Mouse (Mus musculus) CD4-positive, CD25-positive, alpha-beta regulatory T cell, adult 2 months (primary cell): ENCODE results near the gene Gpn3.

Experiments
- DNase-seq: peaks from one replicate; pipeline ENCODE4 v3.0.0-alpha.2; 2012; ENCODE audit warnings: low read depth, low spot score

The Gpn3 gene

DNA sequence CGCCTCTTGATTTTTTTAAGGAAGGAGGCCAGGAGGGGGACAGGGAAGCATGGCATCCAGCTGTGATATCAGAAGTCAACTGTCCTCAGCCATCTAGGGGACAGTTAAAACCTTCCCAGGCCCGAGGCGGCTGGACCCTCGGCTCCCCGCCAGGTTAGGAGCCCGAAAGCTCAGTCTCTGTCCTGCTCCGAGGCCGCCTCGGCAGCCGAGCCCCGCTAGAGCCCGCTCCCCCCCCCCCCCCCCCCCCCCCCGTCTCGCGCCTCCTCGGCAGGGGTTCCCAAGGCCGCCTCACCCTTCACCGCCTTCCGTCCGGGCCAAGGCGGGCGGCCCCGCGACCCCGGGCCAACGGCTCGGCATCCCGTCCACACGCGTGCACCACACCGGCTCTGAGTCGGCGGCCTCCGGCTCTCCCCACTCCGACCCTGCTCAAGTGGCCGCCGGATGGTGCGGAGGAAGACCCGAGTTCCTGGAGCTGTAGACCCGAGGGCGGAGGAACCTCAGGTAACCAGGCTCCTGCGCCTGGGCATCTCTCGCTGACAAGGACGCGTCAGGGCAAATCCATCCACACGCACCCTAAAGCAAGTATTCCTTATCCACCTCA lies at the start of gene Gpn3:
Gene Gpn3 (plus strand): TSS at position 286 of the 601 bp plus-strand sequence.
- no peak for DNase-seq

DNA sequence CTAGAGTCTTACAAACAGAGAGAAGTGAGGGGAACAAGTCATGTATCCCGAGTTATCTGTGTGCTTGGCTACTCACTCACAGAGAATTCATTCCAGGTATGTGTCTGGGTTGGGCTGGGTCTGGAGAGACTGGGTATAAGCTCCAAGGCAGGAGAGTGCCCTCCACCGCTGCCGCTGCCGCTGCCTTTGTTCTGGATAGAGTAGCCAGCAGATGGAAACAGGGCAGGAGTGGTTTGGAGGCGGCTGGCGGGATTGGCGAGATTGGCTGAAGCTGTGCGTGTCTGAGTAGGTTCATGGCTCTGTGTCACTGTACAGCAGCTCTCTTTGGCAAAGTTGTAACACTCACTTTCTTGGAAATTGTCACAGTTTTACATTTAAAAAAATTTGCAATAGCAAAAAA lies 48.2 kb upstream of the Gpn3 start:
- no peak for DNase-seq

DNA sequence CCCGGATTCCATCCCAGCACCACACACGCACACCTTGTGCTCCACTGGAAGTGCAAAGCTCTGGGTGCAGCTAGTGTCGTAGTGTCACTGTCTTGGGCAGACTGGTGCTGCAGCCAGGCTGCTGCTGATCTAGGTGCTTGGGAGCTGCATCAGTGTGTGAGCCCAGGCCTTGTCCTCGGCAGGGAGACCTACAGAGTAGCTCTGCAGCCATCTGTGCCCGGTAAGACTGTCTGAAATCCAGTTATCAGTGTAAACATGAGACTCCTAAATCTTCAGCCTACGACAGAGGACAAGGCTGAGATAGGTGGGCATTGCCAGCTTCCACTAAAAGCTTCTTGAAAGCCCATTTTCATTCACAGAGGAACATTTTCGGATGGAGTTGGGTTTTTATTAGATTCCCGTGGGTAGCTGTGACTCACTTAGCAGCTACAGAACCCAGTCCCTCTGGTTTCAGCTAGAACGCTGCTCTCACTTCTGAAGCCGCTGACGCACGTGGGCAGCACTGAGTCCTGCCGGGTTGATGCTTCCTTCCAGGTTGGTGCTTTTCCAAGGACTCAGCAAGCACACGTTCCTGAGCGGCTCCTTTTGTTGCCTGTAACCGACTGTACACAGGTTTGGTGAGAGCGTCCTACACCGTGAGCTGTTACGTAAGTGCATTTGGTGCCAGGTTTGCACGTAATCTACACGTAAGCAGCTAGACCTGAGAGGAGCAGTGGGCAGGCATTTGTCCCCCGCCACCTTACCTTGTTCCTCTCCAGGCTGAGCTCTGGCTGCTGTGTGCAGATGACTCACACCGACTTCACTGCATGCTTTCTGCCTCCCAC lies 46.9 kb upstream of the Gpn3 start:
- no peak for DNase-seq

DNA sequence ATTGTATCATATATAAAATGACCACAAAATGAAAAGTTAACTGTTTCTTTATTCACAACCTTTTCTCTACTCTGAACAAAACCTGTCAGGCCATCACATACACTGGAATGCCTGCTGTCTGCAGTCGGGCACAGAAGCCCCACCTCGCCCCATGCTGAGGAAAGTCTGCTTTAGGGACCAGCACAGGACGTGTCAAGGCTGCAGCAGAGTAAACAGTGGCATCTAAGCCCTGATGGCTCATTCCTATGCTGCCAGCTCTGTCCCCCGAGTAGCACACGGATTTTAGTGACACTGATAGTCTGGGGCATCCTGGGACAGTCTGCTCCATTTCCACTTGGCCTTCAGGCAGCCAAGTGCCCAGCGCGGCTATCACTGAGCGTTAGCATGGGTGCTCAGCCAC lies 46.2 kb upstream of the Gpn3 start:
- no peak for DNase-seq

DNA sequence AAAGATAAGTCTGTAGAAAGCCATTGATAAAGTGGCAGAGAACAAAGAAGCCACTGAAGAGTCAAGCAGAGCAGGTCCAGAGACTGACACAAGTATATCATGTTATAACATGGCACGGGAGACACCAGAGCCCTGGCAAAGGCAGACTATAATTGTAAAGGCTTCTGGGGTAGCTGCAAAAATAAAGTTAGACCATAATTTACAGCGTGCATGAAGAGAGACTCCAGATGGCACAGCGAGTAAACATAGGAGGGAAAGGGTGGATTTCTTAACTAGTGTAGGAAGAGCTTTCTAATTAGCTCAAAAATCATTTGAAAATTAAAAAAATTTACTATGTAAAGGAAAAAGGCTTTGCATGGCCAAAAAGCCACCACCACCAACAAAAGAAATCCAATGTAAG lies 44.4 kb upstream of the Gpn3 start:
- no peak for DNase-seq

DNA sequence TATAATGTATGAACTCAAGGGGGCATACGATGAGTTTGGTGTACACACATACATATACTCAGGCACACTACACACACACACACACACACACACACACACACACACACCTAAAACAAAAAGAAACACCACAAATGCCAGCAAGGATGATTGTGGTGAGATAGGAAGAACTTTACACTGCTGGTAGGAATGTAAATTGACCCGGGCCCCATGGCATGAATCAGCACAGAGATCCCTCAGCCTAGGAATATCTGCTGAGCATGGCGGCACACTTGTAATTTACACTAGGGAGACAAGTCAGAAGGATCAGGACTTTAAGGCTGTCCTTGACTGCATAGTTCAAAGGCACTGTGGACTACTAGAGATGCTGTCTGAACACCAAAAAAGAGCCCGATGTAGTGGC lies 41.4 kb upstream of the Gpn3 start:
- DNase-seq, result no peak

DNA sequence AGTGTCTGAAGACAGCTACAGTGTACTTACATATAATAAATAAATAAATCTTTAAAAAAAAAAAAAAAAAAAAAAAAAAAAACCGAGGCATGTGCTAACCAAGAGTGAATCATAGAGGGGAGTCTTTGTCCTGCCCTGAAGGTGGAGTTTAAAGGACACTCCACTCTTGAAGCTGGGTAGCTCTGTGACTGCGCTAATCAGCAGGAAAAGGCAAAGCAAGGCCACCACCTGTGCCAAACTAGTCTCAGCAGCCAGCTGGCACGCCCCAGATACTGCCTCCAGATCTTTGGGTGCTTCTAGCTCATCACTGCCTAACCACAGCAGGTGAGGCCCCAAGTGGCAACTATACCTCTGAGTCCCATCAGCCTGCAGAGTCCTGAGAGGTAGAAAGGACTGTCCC lies 37.0 kb upstream of the Gpn3 start:
- no peak for DNase-seq

DNA sequence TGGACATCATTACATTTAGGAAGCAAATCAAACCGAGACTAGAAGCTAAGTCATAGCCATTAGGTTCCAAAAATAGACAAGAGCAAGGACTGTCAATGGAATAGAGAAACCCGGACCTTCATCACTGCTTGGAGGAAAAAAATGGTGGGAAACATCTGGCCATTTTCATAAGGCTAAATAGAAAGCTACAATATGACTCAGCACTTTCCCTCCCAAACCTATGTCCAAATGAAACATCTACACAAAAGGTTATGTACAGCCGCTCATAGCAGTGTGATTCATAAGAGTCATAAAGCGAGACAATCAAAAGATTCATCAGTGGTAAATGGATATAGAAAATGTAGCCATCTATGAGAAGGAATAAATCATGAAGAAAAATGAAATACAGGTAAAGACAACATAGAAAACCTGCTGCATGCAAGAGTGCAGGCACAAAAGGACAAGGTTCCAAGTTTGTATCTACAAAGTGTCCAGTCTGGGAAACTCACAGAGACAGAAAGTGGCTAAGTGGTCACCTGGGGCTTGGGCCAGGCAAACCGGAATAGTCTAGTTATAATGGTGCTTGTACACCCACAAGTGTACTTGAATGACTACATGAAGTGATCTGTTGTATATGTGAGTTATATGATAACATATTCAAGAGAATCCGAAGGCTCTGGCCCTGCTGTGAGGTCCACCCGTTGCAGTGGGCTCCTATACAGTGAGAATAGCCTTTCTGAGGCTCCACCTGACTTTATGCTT lies 35.0 kb upstream of the Gpn3 start:
- no peak for DNase-seq

DNA sequence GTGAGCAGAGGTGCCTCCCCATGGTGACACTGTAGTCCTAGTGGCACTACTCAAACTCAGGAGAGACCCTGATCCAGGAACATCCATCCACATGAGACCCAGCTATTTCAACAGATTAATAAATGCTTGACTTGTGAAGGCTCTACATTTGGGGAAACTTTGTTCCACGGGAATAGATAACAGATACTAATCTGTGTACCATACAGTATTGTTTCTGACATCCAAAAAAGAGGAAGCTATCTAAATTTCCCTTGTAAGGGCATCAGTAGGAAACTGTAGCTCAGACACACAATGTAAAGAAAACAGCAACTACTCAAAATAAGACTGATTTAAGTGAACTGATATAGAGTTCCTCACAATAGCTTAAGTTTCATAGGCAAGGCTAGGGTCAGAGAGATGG lies 28.8 kb upstream of the Gpn3 start:
- no peak for DNase-seq

DNA sequence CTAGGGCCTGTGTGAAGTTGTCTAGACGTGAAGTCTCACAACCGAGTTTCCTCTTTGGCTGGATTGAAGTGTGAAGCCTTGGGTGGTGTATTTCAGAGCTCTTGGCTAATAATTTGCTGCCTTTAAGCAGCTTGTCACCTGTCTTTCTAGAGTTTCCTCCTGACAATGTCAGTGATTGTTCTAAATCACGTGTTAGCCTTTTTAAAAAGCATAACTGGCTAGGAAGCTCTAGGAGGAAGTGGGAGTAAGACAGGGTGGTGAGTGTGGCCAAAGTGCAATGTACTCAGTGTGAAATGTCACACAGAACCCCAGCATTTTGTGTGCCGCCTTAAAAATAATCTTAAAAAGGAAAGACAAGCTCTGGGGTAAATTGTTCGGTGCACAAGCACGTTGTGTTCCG lies 27.9 kb upstream of the Gpn3 start:
- DNase-seq, result no peak

DNA sequence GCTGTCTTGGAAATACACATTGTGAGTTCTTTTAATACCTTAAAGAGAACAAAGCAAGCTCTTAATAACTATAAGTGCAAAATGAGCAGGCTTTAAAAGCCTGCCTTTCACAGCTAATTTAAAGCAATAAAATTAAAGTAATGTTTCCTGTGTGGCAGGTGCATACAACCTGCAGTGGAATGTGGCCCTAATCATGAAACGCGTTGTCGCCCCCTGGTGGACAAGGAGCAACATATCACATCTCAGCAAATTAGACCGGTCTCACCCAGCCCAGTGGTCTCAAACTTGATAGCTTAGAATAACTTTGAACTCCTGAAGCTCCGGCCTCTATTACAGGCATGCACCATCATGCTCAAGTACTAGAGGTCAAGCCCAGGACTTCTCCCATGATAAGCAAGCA lies 27.4 kb upstream of the Gpn3 start:
- DNase-seq, result peak; percentile 92

DNA sequence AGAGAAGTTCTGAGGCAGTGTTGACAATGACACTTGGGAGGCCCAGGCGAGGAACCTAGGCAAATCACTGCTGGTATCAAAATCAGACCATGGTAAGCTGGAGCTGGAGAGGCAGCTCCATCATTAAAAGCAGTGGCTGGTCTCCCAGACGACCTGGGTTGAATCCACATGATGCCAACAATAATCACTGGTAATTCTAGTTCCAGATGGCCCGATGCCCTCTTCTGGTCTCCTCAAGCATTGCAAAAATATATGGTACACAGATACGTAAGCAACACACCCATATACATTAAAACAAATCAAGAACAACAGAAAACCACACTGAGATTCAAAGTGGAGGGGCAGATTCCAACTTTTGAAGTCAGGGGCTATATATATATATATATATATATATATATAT lies 25.9 kb upstream of the Gpn3 start:
- DNase-seq, result no peak

DNA sequence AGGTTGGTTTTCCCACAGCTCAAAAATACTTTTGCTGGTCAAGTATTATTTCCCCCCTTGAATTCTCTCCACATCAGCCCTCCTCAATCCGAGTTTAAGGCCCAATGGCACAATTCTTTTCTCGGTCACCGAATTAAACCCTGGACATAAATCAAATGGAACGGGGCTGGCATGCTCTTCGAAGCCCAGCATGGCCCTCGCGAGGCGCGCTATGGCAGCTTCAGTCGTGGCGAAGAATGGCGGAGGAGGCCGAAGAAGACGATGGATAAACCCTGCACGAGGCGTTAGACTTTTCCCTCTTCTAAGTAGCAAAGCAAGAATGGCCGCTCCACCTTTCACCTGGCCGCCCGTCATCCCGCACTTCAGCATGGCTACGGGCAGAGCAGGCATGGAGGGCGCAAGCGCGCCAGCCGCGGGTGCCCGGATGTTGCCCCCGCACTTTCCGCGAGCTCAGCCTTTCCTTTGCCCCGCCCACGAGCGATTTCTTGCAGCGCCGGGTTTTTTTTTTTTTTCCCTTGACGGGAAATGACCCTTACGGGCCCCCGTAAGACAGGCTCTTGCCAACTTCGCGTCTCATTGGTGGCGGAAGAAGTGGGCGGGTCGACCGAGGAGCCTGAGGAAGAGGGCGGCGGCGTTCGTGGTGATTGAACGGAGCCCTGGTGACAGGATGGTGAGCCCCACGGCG lies 17.7 kb upstream of the Gpn3 start, which contains the start of the genes Rad9b and Vps29:
Gene Rad9b (minus strand): TSS at position 427 of the 685 bp plus-strand sequence.
Gene Vps29 (plus strand): TSS at position 563 of the 685 bp plus-strand sequence.
- peak; percentile 100 for DNase-seq

DNA sequence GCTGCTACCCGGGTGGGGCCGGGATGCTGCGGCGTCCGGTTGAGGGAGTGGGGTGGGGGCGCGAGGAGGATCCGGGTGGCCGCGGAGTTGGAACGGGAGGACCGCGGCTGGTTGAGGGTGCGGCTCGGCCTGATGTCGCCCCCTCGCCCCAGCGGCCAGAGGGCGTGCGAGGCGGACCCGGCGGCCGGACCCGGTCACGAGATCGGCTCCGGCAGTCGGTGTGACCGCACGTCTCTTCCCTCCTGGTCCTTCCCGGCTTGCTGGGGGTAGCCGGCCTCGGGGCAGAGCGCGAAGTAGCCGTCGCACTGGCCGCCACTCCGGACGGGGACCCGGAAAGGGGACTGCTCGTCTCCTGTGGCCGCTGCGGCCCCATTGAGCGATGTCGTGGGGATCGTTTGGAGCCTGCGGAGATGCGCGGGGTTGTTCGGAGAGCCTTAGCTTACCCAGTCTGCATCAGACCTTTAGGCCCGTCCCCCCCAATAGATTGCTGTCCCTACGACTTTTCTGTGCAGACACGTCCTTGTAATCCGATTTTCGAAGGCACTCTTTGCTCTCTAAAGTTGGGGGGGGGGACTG lies 17.1 kb upstream of the Gpn3 start:
- DNase-seq, result no peak

DNA sequence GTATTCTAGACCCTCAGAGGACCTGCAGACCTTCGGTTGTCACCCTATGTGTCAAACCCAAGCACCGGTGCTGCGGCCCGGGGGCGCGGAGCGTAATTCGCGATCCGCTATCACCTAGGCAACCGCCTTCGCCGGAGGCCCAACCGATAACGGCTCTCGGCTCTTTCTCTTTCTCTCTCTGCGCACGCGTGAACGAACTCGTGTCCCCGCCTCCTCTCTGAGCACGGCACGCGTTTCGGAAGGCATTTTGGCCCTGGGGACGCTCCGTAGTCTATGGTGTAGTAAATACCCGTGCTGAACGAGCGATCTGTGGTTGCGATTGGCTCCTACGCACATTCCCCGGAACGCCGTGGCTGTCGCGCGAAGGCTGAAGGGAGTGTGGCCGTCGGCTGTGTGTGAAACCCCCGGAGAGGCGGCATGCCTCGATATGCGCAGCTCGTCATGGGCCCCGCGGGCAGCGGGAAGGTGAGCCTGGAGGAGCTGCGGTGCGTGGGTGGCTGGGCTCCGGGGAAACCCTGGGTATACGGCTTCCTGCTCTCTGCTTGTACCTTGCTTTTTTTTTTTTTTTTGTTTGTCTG lies 605 bp downstream of the Gpn3 start, which contains the start of gene Fam216a:
Gene Fam216a (minus strand): TSS at position 173 of the 578 bp plus-strand sequence.
- DNase-seq, result peak; percentile 100

DNA sequence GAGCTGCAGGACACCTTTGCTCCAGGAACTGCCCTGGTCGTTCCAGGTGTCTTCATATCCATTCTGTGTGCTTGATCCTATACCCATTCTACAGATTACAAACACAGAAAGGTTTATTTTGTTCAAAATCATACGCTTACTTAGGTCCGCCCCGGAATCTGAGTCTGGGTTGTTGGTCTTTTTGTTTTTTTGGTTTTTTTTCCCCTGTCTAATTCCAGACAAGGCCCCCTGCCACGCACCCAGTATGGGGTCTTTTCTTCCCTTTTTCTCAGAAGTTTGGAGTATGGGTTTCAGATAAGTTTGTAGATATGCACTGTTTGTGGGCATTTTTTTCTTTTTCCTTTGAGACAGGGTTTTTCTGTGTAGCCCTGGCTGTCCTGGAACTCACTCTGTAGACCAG lies 1.2 kb downstream of the Gpn3 start:
- DNase-seq, result no peak

DNA sequence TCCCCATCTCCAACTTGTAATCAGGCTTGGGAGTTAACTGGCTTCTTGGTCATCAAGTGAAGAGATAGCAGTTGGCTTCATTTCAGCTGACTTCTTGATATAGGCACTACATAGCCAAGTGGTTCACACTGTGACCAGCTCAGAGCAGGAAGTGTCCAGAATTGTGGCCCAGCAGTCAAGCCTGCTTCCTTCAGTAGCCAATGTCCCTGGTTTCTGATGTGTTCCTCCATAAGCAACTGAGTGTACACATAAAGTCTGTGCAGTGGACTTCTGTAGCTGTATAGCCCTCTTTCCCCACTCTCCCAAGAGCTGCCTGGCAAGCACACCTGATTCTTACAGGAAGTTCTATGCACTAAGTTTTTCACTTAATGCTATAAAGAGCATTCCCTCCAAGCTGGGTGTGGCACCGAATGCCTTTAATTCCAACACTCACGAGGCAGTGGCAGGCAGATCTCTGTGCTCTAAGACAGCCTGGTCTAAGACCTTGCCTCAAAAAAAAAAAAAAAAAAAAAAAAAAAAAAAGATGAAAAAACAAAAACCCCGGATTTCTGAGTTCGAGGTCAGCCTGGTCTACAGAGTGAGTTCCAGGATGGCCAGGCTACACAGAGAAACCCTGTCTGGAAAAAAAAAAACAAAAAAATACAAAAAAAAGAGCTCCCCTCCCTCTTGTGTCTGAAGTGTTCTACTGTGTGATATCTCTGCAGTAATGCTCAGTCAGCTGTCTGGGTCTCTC lies 5.6 kb downstream of the Gpn3 start:
- no peak for DNase-seq

DNA sequence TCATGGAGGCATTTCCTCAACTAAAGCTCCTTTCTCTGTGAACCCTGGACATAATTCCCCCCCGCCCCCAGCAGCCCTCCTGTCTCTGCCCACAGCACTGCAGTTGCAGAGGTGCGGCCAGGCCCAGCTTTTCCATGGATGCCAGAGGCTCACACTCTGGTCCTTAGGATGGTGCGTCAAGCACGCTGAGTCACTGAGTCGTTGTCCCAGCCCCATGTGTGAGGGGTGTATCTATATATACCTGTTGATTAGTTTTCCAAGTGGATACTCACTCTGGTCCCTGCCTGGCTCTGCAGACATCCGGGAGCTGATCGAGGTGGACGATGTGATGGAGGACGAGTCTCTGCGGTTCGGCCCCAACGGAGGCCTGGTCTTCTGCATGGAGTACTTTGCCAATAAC lies 6.5 kb downstream of the Gpn3 start:
- no peak for DNase-seq

DNA sequence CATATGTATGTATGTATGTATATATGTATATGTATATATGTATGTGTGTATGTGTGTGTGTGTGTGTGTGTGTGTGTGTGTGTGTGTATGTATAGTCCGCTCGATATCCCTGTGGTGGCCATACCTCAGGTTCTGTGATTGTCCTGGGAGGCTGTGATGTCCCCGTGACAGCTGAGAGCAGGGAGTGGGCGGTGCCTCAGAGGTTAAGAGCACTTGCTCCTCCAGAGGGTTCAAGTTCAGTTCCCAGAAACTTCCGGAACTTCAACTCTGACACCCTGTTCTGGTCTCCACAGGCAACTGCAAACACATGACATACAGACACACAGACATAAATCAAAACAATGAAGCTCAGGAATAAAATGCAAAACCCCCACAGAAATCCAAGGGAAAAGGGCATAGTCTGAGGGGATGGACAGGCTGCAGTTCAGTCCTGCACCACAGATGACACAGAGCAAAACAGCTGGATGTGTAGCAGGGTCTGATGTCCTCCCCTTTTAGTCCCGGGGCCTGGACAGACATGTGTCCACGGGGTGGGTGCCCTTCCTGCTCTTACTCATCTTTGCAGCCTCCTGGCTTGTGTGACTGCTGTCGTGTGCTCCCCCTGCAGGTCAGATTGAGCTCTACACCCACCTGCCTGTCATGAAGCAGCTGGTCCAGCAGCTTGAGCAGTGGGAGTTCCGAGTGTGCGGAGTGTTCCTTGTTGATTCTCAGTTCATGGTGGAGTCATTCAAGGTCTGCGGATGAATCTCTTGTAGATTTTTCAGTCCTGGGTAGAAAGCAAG lies 7.9 kb downstream of the Gpn3 start:
- DNase-seq, result peak; percentile 91

DNA sequence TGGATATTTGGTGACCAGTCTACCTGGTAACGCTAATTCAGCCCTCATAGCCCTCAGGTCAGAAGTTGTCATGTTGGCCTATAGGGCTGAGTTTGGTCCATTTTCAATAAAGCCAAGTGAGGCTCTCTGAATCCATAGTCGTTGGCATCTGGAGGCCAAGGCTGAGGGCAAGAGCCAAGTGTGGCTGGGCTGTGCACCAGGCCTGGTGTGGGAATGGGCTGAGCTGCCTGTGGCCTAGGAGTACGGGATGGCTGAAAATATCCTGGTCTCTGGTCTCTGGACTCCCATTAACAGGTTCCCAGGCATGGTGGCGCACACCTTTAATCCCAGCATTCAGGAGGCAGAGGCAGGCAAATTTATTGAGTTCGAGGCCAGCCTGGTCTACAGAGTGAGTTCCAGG lies 18.3 kb downstream of the Gpn3 start:
- no peak for DNase-seq
